Mouse (Mus musculus) spleen, adult 2 months (tissue): Measurements from ENCODE around the gene Hist2h2ac.

Source experiments
- CTCF ChIP-seq: fragments of 200-500 bp; IDR thresholded peaks from 2 replicates; pipeline ENCODE4 v1.5.1; 2011; ENCODE audit warnings: mild to moderate bottlenecking, inconsistent platforms; ENCODE audit not compliant: insufficient read depth, insufficient read length, insufficient replicate concordance; ENCODE audit errors: extremely low read depth
- POLR2A ChIP-seq: fragments of 200-500 bp; IDR thresholded peaks from 2 replicates; pipeline ENCODE4 v1.6.1; 2011; ENCODE audit warnings: low read depth, low read length, inconsistent platforms

DNA sequence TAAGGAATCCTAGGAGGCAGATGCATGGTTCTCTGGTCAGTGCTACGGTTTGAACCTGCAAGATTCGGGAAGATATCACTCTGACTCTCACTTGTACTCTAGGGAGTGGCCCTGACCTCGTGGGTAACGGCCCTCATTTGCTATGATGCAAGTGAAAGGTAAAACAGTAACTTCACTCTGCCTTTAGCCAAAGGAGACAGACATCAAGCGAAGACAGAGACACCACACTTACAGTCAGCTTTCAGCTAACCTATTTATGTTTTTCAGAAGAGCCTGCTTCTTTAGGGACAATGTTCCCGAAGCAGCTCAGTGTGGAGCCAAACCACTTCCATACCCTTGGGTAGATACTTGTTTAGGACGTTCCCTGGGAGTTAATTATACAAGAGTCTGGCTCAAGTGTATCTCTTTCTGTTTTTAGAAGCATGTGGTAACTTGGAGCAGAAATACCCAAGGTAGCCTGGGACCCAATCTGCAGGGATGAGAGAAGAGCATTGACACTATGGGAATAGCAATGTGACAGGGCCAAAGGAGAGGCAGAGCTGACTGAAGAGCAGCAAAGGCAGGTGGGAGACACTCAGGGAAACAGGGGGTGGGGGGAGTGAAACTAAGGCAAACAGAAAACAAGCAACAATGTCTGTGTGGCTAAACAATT is 23.4 kb upstream of the Hist2h2ac start:
- TF ChIP-seq POLR2A (no peak), CTCF (no peak)
